Mouse (Mus musculus): ENCODE measurements around the gene Wwox. TPM values are rescaled to one million over a fixed set of nuclear protein-coding genes. Genes with fewer than 3 reads are reported as not detected.

Gene Wwox
- total RNA-seq, 2 experiments from 2014 or later = 27.3 to 28.0 TPM

- peak; percentile 32 to 48 for DNase-seq
Observed at GRCm38 (mm10) chr8:114541132-114541531, 101.7 kb downstream of the Wwox start.

GRCm38 (mm10) chr8:114548360-114548759, 108.9 kb downstream of the Wwox start:
- no peak for DNase-seq

- no peak for DNase-seq
Observed at GRCm38 (mm10) chr8:114548837-114549236, 109.4 kb downstream of the Wwox start.

GRCm38 (mm10) chr8:114550029-114550428, 110.6 kb downstream of the Wwox start:
- peak in 1 of 2 experiments; percentile 22 for DNase-seq

- DNase-seq = no peak
Observed at GRCm38 (mm10) chr8:114552606-114553005, 113.2 kb downstream of the Wwox start.

GRCm38 (mm10) chr8:114554966-114555365, 115.5 kb downstream of the Wwox start:
- DNase-seq = no peak

- DNase-seq = no peak
Observed at GRCm38 (mm10) chr8:114555491-114556202, 116.2 kb downstream of the Wwox start.

- DNase-seq = no peak
Observed at GRCm38 (mm10) chr8:114561191-114561590, 121.7 kb downstream of the Wwox start.

- DNase-seq = no peak
Observed at GRCm38 (mm10) chr8:114562486-114562885, 123.0 kb downstream of the Wwox start.

GRCm38 (mm10) chr8:114563361-114563760, 123.9 kb downstream of the Wwox start:
- no peak for DNase-seq

- DNase-seq = no peak
Observed at GRCm38 (mm10) chr8:114564036-114564435, 124.6 kb downstream of the Wwox start.

- DNase-seq = no peak
Observed at GRCm38 (mm10) chr8:114568531-114569166, 129.2 kb downstream of the Wwox start.

- DNase-seq = no peak
Observed at GRCm38 (mm10) chr8:114573014-114573746, 133.7 kb downstream of the Wwox start.

GRCm38 (mm10) chr8:114573747-114574093, 134.3 kb downstream of the Wwox start:
- DNase-seq = no peak

- no peak for DNase-seq
Observed at GRCm38 (mm10) chr8:114579292-114579691, 139.8 kb downstream of the Wwox start.

GRCm38 (mm10) chr8:114580684-114581083, 141.2 kb downstream of the Wwox start:
- no peak for DNase-seq

GRCm38 (mm10) chr8:114590336-114590867, 150.9 kb downstream of the Wwox start:
- DNase-seq = no peak

GRCm38 (mm10) chr8:114591296-114592280, 152.1 kb downstream of the Wwox start:
- peak; percentile 62 to 75 for DNase-seq

- DNase-seq = peak in 1 of 2 experiments; percentile 7
Observed at GRCm38 (mm10) chr8:114593424-114594157, 154.1 kb downstream of the Wwox start.

- peak in 1 of 2 experiments; percentile 13 for DNase-seq
Observed at GRCm38 (mm10) chr8:114594811-114595210, 155.4 kb downstream of the Wwox start.

- DNase-seq = no peak
Observed at GRCm38 (mm10) chr8:114599555-114599954, 160.1 kb downstream of the Wwox start.

All from adrenal gland, postnatal 36 days (tissue).